Mouse (Mus musculus) hindbrain, embryonic 11.5 days (tissue): Measurements from ENCODE around the gene Cd24a. TPM values are rescaled to one million over a fixed set of nuclear protein-coding genes. Genes with fewer than 3 reads are reported as not detected.
A peak's percentile ranks its signal among the peaks of the same experiment; 100 is the strongest.

Source experiments
- ATAC-seq: fragments of 200-750 bp; cut with Nextera tagmentation; 2 replicates; pipeline ENCODE4 v1.8.0; 2017; ENCODE audit warnings: mild to moderate bottlenecking, moderate TSS enrichment, moderate library complexity; ENCODE audit not compliant: low FRiP score
- DNase-seq: peaks from one replicate; pipeline ENCODE4 v3.0.0-alpha.2; 2015; ENCODE audit warnings: low spot score
- H3K27ac ChIP-seq: fragments of 300-500 bp; sonication (generic); 2 replicates; pipeline ENCODE4 v1.5.1; 2014; ENCODE audit warnings: mild to moderate bottlenecking, low read depth, low read length
- H3K27me3 ChIP-seq: fragments of 300-500 bp; sonication (generic); 2 replicates; pipeline ENCODE4 v1.6.1; 2014; ENCODE audit warnings: mild to moderate bottlenecking, low read length, moderate library complexity, mixed read lengths; ENCODE audit not compliant: control insufficient read depth, insufficient read depth
- H3K36me3 ChIP-seq: fragments of 300-500 bp; sonication (generic); 2 replicates; pipeline ENCODE4 v1.6.1; 2014; ENCODE audit warnings: mild to moderate bottlenecking, low read length, moderate library complexity, mixed read lengths; ENCODE audit not compliant: control insufficient read depth, insufficient read depth
- H3K4me1 ChIP-seq: fragments of 300-500 bp; sonication (generic); replicated peaks from 2 replicates; pipeline ENCODE4 v1.6.1; 2014; ENCODE audit warnings: low read length, mixed read lengths; ENCODE audit not compliant: control insufficient read depth, insufficient read depth
- H3K4me2 ChIP-seq: fragments of 300-500 bp; sonication (generic); replicated peaks from 2 replicates; pipeline ENCODE4 v1.6.1; 2014; ENCODE audit warnings: mild to moderate bottlenecking, low read depth, low read length
- H3K4me3 ChIP-seq: fragments of 300-500 bp; sonication (generic); 2 replicates; pipeline ENCODE4 v1.5.1; 2014; ENCODE audit warnings: low read depth, low read length
- H3K9ac ChIP-seq: fragments of 300-500 bp; sonication (generic); 2 replicates; pipeline ENCODE4 v1.6.1; 2014; ENCODE audit warnings: low read depth, low read length
- H3K9me3 ChIP-seq: fragments of 300-500 bp; sonication (generic); 2 replicates; pipeline ENCODE4 v1.6.1; 2016; ENCODE audit warnings: low read length; ENCODE audit not compliant: control insufficient read depth
- WGBS: fragments of 180-500 bp; shearing (Covaris S2); extraction: QIAGEN DNeasy Blood & Tissue Kit; methylation state at CpG from one replicate; pipeline ENCODE4 v1.1.7; 2014; 5-methylcytosine and 5-hydroxymethylcytosine counted together
- polyA plus RNA-seq: library from polyadenylated mRNA; unstranded; fragments of >200 nt; fragmentation: Nextera tagmentation; extraction: Ambion mirVana; gene quantifications from 2 replicates; pipeline ENCODE4 v1.2.1, GENCODE M21; 2014

Gene Cd24a
- polyA plus RNA-seq, result 783 and 816 TPM in 2 replicates

DNA sequence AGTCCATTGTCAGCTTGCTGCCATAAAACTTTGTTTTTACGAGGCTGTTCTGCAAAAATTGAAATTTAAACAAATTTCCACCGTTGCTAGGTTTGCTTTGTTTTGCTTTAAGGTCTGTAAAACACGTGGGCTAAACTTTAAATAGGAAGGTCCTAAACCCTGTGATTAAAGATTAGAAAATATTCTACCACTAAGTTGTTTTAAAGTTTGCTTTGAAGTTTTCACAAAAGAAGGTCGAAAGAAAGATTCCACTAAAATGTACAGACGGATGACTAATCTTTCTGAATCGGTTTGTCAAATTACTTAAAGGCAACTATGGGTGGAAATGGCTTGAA lies at the start of gene Cd24a:
Cd24a (plus strand) TSS at position 288 of the 335 bp plus-strand sequence.
- no peak for DNase-seq
- Histone ChIP-seq H3K9me3 (no peaks in the 10 kb centered on the region), H3K27me3 (no peaks in the 10 kb centered on the region), H3K9ac (peak within 1 kb of the TSS; percentile 99), H3K4me2 (peak within 1 kb of the TSS; percentile 85), H3K36me3 (no peaks in the 10 kb centered on the region), H3K4me3 (peak within 1 kb of the TSS; percentile 89), H3K27ac (peak within 1 kb of the TSS; percentile 98), H3K4me1 (peaks cover 3% of the 10 kb centered on the region; the same call in 1 of the 2 replicates)
- 2% methylated on average over 6 of the region's 6 CpGs for WGBS
- ATAC-seq, result no peak

DNA sequence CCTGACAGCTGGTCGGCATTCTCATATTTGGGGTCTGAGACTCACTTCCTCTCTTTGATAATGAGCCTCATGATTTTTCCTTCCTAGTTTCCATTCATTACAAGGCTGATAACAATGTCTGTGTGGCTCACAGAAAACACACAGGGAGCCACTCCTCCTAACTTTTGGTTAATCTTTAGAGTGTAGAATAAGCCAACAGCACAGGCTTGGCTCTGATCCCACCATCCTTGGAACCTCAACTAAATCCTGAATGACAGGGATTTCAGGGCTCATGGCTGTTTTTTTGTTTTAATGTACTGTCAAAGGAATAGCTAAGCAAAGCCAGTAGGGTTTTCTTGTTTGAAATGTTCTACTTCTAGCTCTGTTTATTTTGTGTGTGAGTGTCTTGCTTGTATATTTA lies 43.7 kb upstream of the Cd24a start:
- Histone ChIP-seq H3K9me3 (no peaks in the 10 kb centered on the region), H3K9ac (no peak overlapping the region), H3K4me3 (no peak overlapping the region), H3K4me2 (no peak overlapping the region), H3K27me3 (no peaks in the 10 kb centered on the region), H3K4me1 (no peaks in the 10 kb centered on the region), H3K36me3 (peaks cover 3% of the 10 kb centered on the region; the same call in 1 of the 2 replicates), H3K27ac (no peak overlapping the region)
- DNase-seq (no peak), ATAC-seq (no peak)
- 94% methylated on average over 1 of the region's 1 CpGs for WGBS

- Histone ChIP-seq H3K4me1 (peaks cover 5% of the 10 kb centered on the region; the same call in 1 of the 2 replicates), H3K27me3 (no peaks in the 10 kb centered on the region), H3K27ac (no peak overlapping the region), H3K9me3 (no peaks in the 10 kb centered on the region), H3K36me3 (0 out of 2 replicates have a peak, but pooled peaks cover under 1% of the 10 kb centered on the region), H3K9ac (no peak overlapping the region), H3K4me3 (no peak overlapping the region), H3K4me2 (no peak overlapping the region)
- DNase-seq (no peak), ATAC-seq (no peak)
- WGBS, result 91% methylated on average over 7 of the region's 7 CpGs
Measured at GRCm38 (mm10) chr10:43537652-43538051, 40.4 kb upstream of the Cd24a start.

GRCm38 (mm10) chr10:43538831-43539230 lies 39.3 kb upstream of the Cd24a start:
- no peak overlapping the region for H3K4me2 ChIP-seq
- H3K4me3 ChIP-seq, result no peak overlapping the region
- ATAC-seq (no peak), DNase-seq (no peak)
- H3K27ac ChIP-seq, result no peak overlapping the region
- peaks cover 5% of the 10 kb centered on the region; the same call in 1 of the 2 replicates for H3K4me1 ChIP-seq
- no peaks in the 10 kb centered on the region for H3K9me3 ChIP-seq
- WGBS, result 86% methylated on average over 5 of the region's 5 CpGs
- no peak overlapping the region for H3K9ac ChIP-seq
- no peaks in the 10 kb centered on the region for H3K36me3 ChIP-seq
- H3K27me3 ChIP-seq, result no peaks in the 10 kb centered on the region

DNA sequence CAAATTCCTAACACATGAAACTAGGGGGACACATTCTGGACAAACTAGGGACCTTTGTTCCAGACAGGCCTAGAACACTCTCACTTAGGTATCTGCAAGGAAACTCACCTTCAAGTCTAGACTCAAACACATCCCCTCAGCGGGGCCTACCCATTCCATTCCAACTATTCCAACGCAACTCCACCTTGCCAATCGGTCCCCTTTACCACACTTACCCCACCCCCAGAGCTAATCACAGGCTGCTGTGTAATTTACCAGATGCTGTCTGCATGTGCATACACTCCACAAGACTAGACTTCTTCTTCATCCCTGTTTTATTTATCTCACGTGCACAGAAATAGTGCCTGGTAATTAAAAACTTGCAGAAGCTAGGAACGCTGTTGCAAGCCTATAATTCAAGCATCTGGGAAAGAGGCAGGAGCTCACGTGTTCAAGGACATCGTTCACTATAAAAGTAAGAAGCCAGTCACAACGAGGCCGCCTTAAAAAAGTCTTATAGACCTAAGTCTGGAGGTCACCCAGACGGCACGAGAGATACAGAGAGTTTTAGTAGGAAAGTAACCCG lies 38.3 kb upstream of the Cd24a start:
- no peak for ATAC-seq
- H3K36me3 ChIP-seq, result no peaks in the 10 kb centered on the region
- peak overlapping the region; percentile 75 for H3K4me2 ChIP-seq
- no peak for DNase-seq
- H3K9ac ChIP-seq, result peak overlapping the region; percentile 64
- no peaks in the 10 kb centered on the region for H3K27me3 ChIP-seq
- no peak overlapping the region for H3K27ac ChIP-seq
- H3K9me3 ChIP-seq, result no peaks in the 10 kb centered on the region
- 27% methylated on average over 12 of the region's 12 CpGs for WGBS
- peak overlapping the region; percentile 54 for H3K4me3 ChIP-seq
- peaks cover 5% of the 10 kb centered on the region; the same call in 1 of the 2 replicates for H3K4me1 ChIP-seq

DNA sequence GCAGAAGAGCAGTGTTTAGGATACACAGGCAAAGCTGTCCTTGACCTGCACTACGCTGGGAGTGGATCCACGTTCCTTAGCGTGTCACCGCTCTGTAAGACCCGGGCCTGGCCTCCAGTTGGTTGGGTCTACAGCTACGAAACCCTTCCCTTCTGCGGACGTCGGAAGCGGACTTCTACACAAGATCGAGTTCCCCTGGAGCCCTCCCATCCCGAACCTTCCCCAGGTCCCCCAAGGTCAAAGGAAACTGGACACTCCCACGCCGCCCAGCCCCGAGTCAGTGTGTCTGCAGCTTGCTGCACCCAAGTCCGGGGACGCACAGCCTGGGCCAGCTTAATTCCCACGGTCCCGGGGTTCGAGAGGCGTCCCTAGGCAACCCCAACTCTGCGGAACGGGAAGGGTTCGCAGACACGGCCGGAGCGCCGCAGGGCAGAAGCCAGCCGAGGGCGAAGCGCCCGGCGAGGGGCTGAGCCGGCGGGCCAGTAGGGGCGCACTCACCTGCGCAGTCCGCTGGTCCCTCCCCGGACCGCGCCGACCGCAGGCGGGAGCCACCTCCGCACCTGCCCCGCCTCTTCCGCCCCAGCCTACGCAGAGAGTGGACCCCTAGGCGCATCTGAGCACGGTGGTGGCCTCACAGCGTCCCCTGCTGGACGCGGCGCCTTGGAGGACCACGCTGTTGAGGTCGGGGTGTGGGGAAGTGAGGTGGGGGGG lies 37.5 kb upstream of the Cd24a start, which contains the start of gene 1700021F05Rik:
1700021F05Rik (minus strand) TSS at position 553 of the 711 bp plus-strand sequence.
- peaks cover 5% of the 10 kb centered on the region; the same call in 1 of the 2 replicates for H3K4me1 ChIP-seq
- no peaks in the 10 kb centered on the region for H3K9me3 ChIP-seq
- DNase-seq, result peak; percentile 97
- no peak within 1 kb of the TSS for H3K27ac ChIP-seq
- peak within 1 kb of the TSS; percentile 64 for H3K9ac ChIP-seq
- no peaks in the 10 kb centered on the region for H3K27me3 ChIP-seq
- 1% methylated on average over 41 of the region's 56 CpGs for WGBS
- H3K4me2 ChIP-seq, result peak within 1 kb of the TSS; percentile 75
- no peaks in the 10 kb centered on the region for H3K36me3 ChIP-seq
- peak; percentile 99 for ATAC-seq
- peak within 1 kb of the TSS; percentile 54 for H3K4me3 ChIP-seq

- ATAC-seq, result peak; percentile 25
- DNase-seq, result no peak
- no peak overlapping the region for H3K9ac ChIP-seq
- no peak overlapping the region for H3K27ac ChIP-seq
- no peaks in the 10 kb centered on the region for H3K9me3 ChIP-seq
- peak overlapping the region; percentile 75 for H3K4me2 ChIP-seq
- WGBS, result 51% methylated on average over 8 of the region's 8 CpGs
- H3K36me3 ChIP-seq, result no peaks in the 10 kb centered on the region
- peak overlapping the region; percentile 54; the same call in 1 of the 2 replicates for H3K4me3 ChIP-seq
- no peaks in the 10 kb centered on the region for H3K27me3 ChIP-seq
- peaks cover 5% of the 10 kb centered on the region; the same call in 1 of the 2 replicates for H3K4me1 ChIP-seq
Measured at GRCm38 (mm10) chr10:43541153-43541544, 36.9 kb upstream of the Cd24a start.

DNA sequence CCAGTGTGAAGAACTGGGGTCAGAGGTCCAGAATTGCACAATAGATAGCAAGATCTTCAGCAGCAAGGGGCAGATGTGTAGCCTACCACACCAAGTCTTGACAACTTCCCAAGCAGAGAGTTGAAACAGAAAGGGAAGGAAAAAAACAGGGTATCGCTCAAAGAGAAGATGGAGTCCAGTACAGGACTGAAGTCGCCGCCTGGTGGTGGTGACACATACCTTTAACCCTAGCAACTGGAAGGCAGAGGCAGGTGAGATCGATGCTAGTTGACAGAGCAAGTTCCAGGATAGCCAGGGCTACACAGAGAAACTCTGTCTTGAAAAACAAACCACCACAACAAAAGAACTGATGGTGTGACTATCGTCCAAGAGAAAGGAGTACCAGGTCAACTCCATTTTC lies 28.7 kb upstream of the Cd24a start:
- Histone ChIP-seq H3K4me3 (no peak overlapping the region), H3K4me2 (no peak overlapping the region), H3K27ac (no peak overlapping the region), H3K9me3 (no peaks in the 10 kb centered on the region), H3K9ac (no peak overlapping the region), H3K4me1 (no peaks in the 10 kb centered on the region), H3K27me3 (no peaks in the 10 kb centered on the region), H3K36me3 (no peaks in the 10 kb centered on the region)
- WGBS, result 69% methylated on average over 5 of the region's 5 CpGs
- no peak for ATAC-seq
- peak; percentile 14 for DNase-seq

GRCm38 (mm10) chr10:43550923-43551322 lies 27.2 kb upstream of the Cd24a start:
- no peaks in the 10 kb centered on the region for H3K36me3 ChIP-seq
- H3K9ac ChIP-seq, result no peak overlapping the region
- 30% methylated on average over 3 of the region's 3 CpGs for WGBS
- H3K4me1 ChIP-seq, result no peaks in the 10 kb centered on the region
- no peak overlapping the region for H3K4me3 ChIP-seq
- DNase-seq (no peak), ATAC-seq (no peak)
- no peak overlapping the region for H3K4me2 ChIP-seq
- no peaks in the 10 kb centered on the region for H3K27me3 ChIP-seq
- H3K27ac ChIP-seq, result no peak overlapping the region
- H3K9me3 ChIP-seq, result no peaks in the 10 kb centered on the region
